Mouse (Mus musculus) E14TG2a.4 (cell line): ENCODE measurements around the gene Tsc22d4.

Experiments used
- CTCF ChIP-seq: conservative IDR thresholded peaks from 2 replicates; pipeline ENCODE4 v1.5.1; 2014; ENCODE audit warnings: low read length
- NANOG ChIP-seq: IDR thresholded peaks from 2 replicates; pipeline ENCODE4 v1.6.1; 2014; ENCODE audit warnings: borderline replicate concordance, low read length, mixed read lengths
- POU5F1 ChIP-seq: IDR thresholded peaks from 2 replicates; pipeline ENCODE4 v1.6.1; 2014; ENCODE audit warnings: low read length, borderline replicate concordance

GRCm38 (mm10) chr5:137715685-137716084 lies 29.8 kb upstream of the Tsc22d4 start:
- TF ChIP-seq CTCF (no peak), NANOG (no peak), POU5F1 (no peak)
